Mouse (Mus musculus) bone marrow macrophage, adult 2 months (primary cell): ENCODE measurements around the gene Gtf3c1.

ENCODE experiments used
- CTCF ChIP-seq: IDR thresholded peaks from 2 replicates; pipeline ENCODE4 v1.5.1; 2012; ENCODE audit warnings: low read depth, mild to moderate bottlenecking, low read length, moderate library complexity
- POLR2A ChIP-seq: IDR thresholded peaks from 2 replicates; pipeline ENCODE4 v1.6.1; 2012; ENCODE audit warnings: mild to moderate bottlenecking, low read depth, low read length, borderline replicate concordance

DNA sequence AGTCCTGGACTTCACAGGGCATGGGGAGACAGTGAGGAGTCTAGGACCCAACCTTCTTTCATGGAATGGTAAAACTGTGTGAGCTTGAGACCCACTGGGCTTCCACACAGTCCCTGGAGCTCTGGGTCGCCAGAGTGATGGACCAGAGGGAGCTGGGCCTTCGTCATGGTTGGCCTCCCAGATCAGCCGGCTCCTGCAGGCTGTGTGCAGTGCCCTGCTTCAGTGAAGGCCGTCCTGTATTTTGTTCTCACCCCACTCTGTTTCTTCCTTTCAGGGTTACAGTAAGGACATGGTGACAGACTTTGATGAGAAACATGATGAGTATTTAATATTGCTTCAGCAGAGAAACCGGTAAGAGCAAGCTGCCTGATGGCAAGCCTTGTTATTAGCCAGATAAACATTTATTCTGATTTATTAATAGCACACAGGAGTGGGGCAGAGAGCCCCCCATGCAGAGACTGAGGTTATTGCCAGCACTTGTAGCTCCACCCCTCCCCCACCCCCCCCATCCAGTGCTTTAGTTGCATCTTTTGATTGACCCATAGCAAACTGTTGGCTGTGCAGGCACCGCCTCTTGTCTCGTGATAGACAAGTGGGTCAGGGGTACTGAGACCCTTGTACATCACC, 45.2 kb upstream of the Gtf3c1 start:
- TF ChIP-seq CTCF (no peak), POLR2A (no peak)
